Mouse (Mus musculus) fibroblast of lung, adult 2 months (primary cell): ENCODE measurements around the gene Csnk1d.

Source experiments
- DNase-seq: peaks from one replicate; pipeline ENCODE4 v3.0.0-alpha.2; 2011; ENCODE audit warnings: low read depth

Csnk1d gene

GRCm38 (mm10) chr11:120951731-120952730 lies 39.1 kb downstream of the Csnk1d start:
- no peak for DNase-seq

- no peak for DNase-seq
Measured at GRCm38 (mm10) chr11:120951237-120951636, 39.9 kb downstream of the Csnk1d start.

- peak; percentile 69 for DNase-seq
Measured at GRCm38 (mm10) chr11:120950281-120951202, 40.6 kb downstream of the Csnk1d start.

GRCm38 (mm10) chr11:120949863-120950262 lies 41.3 kb downstream of the Csnk1d start:
- no peak for DNase-seq

GRCm38 (mm10) chr11:120948861-120949851 lies 42.0 kb downstream of the Csnk1d start:
- no peak for DNase-seq

- no peak for DNase-seq
Measured at GRCm38 (mm10) chr11:120948328-120948727, 42.8 kb downstream of the Csnk1d start, which contains the start of gene Slc16a3. TSS of gene Slc16a3 (plus strand) at chr11:120948480.

- DNase-seq: no peak
Measured at GRCm38 (mm10) chr11:120945926-120946325, 45.2 kb downstream of the Csnk1d start.

- no peak for DNase-seq
Measured at GRCm38 (mm10) chr11:120945266-120945665, 45.9 kb downstream of the Csnk1d start.

- no peak for DNase-seq
Measured at GRCm38 (mm10) chr11:120940959-120941358, 50.2 kb downstream of the Csnk1d start.

- DNase-seq: no peak
Measured at GRCm38 (mm10) chr11:120939712-120940341, 51.3 kb downstream of the Csnk1d start.

GRCm38 (mm10) chr11:120938795-120939194 lies 52.3 kb downstream of the Csnk1d start:
- no peak for DNase-seq

- no peak for DNase-seq
Measured at GRCm38 (mm10) chr11:120937976-120938375, 53.2 kb downstream of the Csnk1d start.

GRCm38 (mm10) chr11:120932564-120933398 lies 58.3 kb downstream of the Csnk1d start, which contains the start of gene Ccdc57:
TSS of gene Ccdc57 (minus strand) at chr11:120932872.
- DNase-seq: peak; percentile 56

GRCm38 (mm10) chr11:120931479-120931878 lies 59.7 kb downstream of the Csnk1d start:
- no peak for DNase-seq

- DNase-seq: no peak
Measured at GRCm38 (mm10) chr11:120928468-120928867, 62.7 kb downstream of the Csnk1d start.

- no peak for DNase-seq
Measured at GRCm38 (mm10) chr11:120922528-120922927, 68.6 kb downstream of the Csnk1d start.

GRCm38 (mm10) chr11:120917756-120918155 lies 73.4 kb downstream of the Csnk1d start:
- DNase-seq: no peak

- no peak for DNase-seq
Measured at GRCm38 (mm10) chr11:120916477-120916876, 74.7 kb downstream of the Csnk1d start.

- no peak for DNase-seq
Measured at GRCm38 (mm10) chr11:120913796-120914195, 77.3 kb downstream of the Csnk1d start.
